In the genomic region with DNA sequence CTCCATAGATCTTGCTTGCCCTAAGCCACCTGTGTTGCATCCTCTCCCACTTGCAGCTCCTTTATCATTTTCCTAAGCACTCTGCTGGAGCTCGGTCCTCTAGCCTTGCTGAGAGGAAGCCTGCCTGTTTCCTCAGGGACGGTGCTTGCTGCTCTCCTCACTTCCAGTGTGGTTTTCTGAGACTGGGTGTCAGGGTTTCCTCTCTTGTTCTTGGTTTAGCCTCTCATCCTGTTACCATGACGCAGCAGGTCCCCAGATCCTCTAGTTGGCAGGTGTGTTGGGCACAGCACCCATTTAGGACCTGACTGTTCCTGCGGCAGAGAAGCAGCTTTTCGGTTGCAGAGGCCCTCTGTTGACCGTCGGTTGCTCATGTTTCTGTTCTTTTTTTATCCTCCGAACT, we compare ENCODE assay signal across 22 mouse cellular contexts.
DNase-seq lines count a peak whose midpoint lies in the region; ATAC-seq lines count a peak whose summit lies in the region.
"Had no signal": no experiment of that assay in that cellular context is flagged by ENCODE, and none has a peak within 500 bp of the region (broad histone marks: within the 10 kb centered on the region; RNA-seq: fewer than 3 reads in every experiment).

No protein-coding gene starts in this region.

- H3K9me3 ChIP-seq in forebrain, embryonic 10.5 days: no peaks in the 10 kb centered on the region
- no peaks in the 10 kb centered on the region for H3K9me3 ChIP-seq in forebrain, embryonic 12.5 days
- H3K9me3 ChIP-seq: embryonic facial prominence, embryonic 13.5 days; forebrain, embryonic 15.5 days; midbrain, embryonic 12.5 days had no signal

- 85% methylated on average over 8 of the region's 8 CpGs for WGBS in forebrain, embryonic 10.5 days
- WGBS in forebrain, embryonic 12.5 days: 82% methylated on average over 8 of the region's 8 CpGs

- H3K27me3 ChIP-seq in forebrain, embryonic 10.5 days (ENCODE audit: poor library complexity, severe bottlenecking): no peaks in the 10 kb centered on the region
- no peaks in the 10 kb centered on the region for H3K27me3 ChIP-seq in forebrain, embryonic 12.5 days
- H3K27me3 ChIP-seq: embryonic facial prominence, embryonic 13.5 days; forebrain, embryonic 15.5 days; midbrain, embryonic 12.5 days had no signal

- ATAC-seq in forebrain, embryonic 12.5 days (ENCODE audit: low FRiP score): no peak
- ATAC-seq in megakaryocyte progenitor cell, adult 5-6 weeks (replicated peaks; ENCODE audit: poor library complexity): peak; percentile 35
- ATAC-seq: forebrain, embryonic 15.5 days; intestine, postnatal 0 days; liver, postnatal 0 days; lung, postnatal 0 days had no signal

- no peak overlapping the region for H3K9ac ChIP-seq in forebrain, embryonic 12.5 days
- H3K9ac ChIP-seq: embryonic facial prominence, embryonic 13.5 days; forebrain, embryonic 15.5 days; liver, postnatal 0 days; midbrain, embryonic 12.5 days had no signal

- H3K36me3 ChIP-seq in forebrain, embryonic 10.5 days (replicated peaks): no peaks in the 10 kb centered on the region
- H3K36me3 ChIP-seq in forebrain, embryonic 12.5 days (replicated peaks): no peaks in the 10 kb centered on the region
- H3K36me3 ChIP-seq: embryonic facial prominence, embryonic 13.5 days; forebrain, embryonic 15.5 days; midbrain, embryonic 12.5 days had no signal

- H3K4me2 ChIP-seq in forebrain, embryonic 12.5 days: no peak overlapping the region
- H3K4me2 ChIP-seq: embryonic facial prominence, embryonic 13.5 days; forebrain, embryonic 15.5 days; liver, embryonic 11.5 days; midbrain, embryonic 12.5 days had no signal

- intact Hi-C loops in gastrocnemius, postnatal 14 days (cut with DNase I; ENCODE audit: low total_unique reads): no loop called here

- peak overlapping the region; percentile 51; the same call in 1 of the 2 replicates for H3K27ac ChIP-seq in forebrain, embryonic 10.5 days
- no peak overlapping the region for H3K27ac ChIP-seq in forebrain, embryonic 12.5 days
- H3K27ac ChIP-seq: embryonic facial prominence, embryonic 13.5 days; forebrain, embryonic 15.5 days; heart, adult 2 months; midbrain, embryonic 12.5 days had no signal

- no peak for DNase-seq in forebrain, embryonic 10.5 days (ENCODE audit: extremely low spot score, low spot score)
- peak; percentile 32 for DNase-seq in 416B (ENCODE audit: low read depth)
- DNase-seq in thymus, postnatal 14 days: peak; percentile 80
- DNase-seq in kidney, adult 11 months: no peak
- no peak for DNase-seq in gastrocnemius, postnatal 14 days
- no peak for DNase-seq in kidney, adult 8-10 months
- DNase-seq: adrenal gland, postnatal 25 days; cerebellum, adult 11 months; gastrocnemius, postnatal 25 days; heart, adult 2 months; heart, postnatal 36 days; kidney, postnatal 4 days; liver, postnatal 0 days had no signal

- H3K4me3 ChIP-seq in forebrain, embryonic 10.5 days: no peak overlapping the region
- no peak overlapping the region for H3K4me3 ChIP-seq in forebrain, embryonic 12.5 days (replicated peaks)
- H3K4me3 ChIP-seq: embryonic facial prominence, embryonic 13.5 days; erythroblast, embryonic 14.5 days; forebrain, embryonic 15.5 days; heart, adult 2 months; midbrain, embryonic 12.5 days had no signal

- peaks cover 16% of the 10 kb centered on the region for H3K4me1 ChIP-seq in forebrain, embryonic 10.5 days
- H3K4me1 ChIP-seq in forebrain, embryonic 12.5 days: peaks cover 18% of the 10 kb centered on the region; the same call in 1 of the 2 replicates
- H3K4me1 ChIP-seq: embryonic facial prominence, embryonic 13.5 days had no signal

Comparison
In these comparisons a context has a peak if more than half of its experiments do, and no peak if none do; other contexts are left out.
1. DNase-seq: peak in 416B (single experiment) and thymus, postnatal 14 days (single experiment); none in forebrain, embryonic 10.5 days (single experiment), kidney, adult 11 months (single experiment), gastrocnemius, postnatal 14 days (single experiment) and kidney, adult 8-10 months (0 of 2).